Mouse (Mus musculus): ENCODE results near the gene Olfm2. TPM values are rescaled to one million over a fixed set of nuclear protein-coding genes. Genes with fewer than 3 reads are reported as not detected.

Olfm2 gene
- polyA plus RNA-seq, 1 experiment from 2014 or later, result 3.8 TPM

DNA sequence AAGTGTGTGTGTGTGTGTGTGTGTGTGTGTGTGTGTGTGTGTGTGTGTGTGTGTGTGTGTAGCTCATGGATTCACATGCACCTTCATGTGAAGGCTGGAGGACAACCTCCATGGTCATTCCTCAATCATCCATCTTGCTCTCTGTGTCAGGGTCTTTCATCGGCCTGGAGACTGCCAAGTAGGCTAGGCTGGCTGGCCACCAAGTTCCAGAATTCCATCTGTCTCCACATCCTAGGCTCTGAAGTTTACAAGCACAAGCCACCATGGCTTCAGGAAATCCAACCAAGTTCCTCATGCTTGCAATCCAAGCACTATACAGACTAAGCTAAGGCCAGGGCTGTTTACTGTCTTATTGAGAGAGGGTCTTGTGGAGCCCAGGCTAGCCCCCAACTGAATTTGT lies 16.9 kb upstream of the Olfm2 start:
- H3K27ac ChIP-seq (replicated peaks; ENCODE audit: low read depth, low read length), result no peak overlapping the region
- no peaks in the 10 kb centered on the region for H3K27me3 ChIP-seq (ENCODE audit: control insufficient read depth, insufficient read depth, low read length)
- no peak overlapping the region for H3K9ac ChIP-seq (ENCODE audit: low read length)
- ATAC-seq (ENCODE audit: insufficient number of reproducible peaks, low FRiP score, low TSS enrichment, low read depth) (no peak), DNase-seq (ENCODE audit: low spot score) (no peak)
- no peaks in the 10 kb centered on the region for H3K4me1 ChIP-seq (ENCODE audit: control insufficient read depth, insufficient read depth, low read length)
- no peak overlapping the region for H3K4me3 ChIP-seq (ENCODE audit: low read depth, low read length)
- 100% methylated on average over 1 of the region's 1 CpGs for WGBS
- no peaks in the 10 kb centered on the region for H3K9me3 ChIP-seq (ENCODE audit: control insufficient read depth, low read length)
- no peak overlapping the region for H3K4me2 ChIP-seq (ENCODE audit: low read depth, severe bottlenecking)
- H3K36me3 ChIP-seq (ENCODE audit: control insufficient read depth, insufficient read depth, low read length), result no peaks in the 10 kb centered on the region

GRCm38 (mm10) chr9:20762197-20762961 lies 16.2 kb upstream of the Olfm2 start:
- no peaks in the 10 kb centered on the region for H3K4me1 ChIP-seq (ENCODE audit: control insufficient read depth, insufficient read depth, low read length)
- WGBS, result 42% methylated on average over 7 of the region's 7 CpGs
- no peaks in the 10 kb centered on the region for H3K9me3 ChIP-seq (ENCODE audit: control insufficient read depth, low read length)
- H3K27ac ChIP-seq (replicated peaks; ENCODE audit: low read depth, low read length), result no peak overlapping the region
- H3K4me3 ChIP-seq (ENCODE audit: low read depth, low read length), result no peak overlapping the region
- no peak for DNase-seq (ENCODE audit: low spot score)
- ATAC-seq (ENCODE audit: insufficient number of reproducible peaks, low FRiP score, low TSS enrichment, low read depth), result no peak
- H3K27me3 ChIP-seq (ENCODE audit: control insufficient read depth, insufficient read depth, low read length), result no peaks in the 10 kb centered on the region
- no peak overlapping the region for H3K9ac ChIP-seq (ENCODE audit: low read length)
- H3K4me2 ChIP-seq (ENCODE audit: low read depth, severe bottlenecking), result no peak overlapping the region
- H3K36me3 ChIP-seq (ENCODE audit: control insufficient read depth, insufficient read depth, low read length), result no peaks in the 10 kb centered on the region

DNA sequence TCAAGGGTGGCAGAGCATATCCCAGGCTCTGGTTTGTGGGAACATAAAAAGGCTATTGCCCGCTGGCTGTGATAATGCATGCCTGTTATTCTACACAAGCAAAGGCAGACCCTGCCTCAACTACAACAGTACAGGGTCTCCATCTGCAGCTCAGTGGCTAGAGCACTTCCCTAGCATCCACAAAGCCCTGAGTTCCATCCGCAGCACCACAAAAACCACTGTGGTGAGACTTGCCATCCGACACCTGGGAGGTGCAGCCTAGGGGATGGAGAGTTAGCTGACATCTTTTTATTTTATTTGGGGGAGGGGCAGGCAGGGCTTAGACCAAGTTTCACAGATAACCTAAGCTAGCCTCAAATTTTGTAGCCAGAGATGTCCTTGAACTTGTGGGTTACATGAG lies 15.2 kb upstream of the Olfm2 start:
- no peak for DNase-seq (ENCODE audit: low spot score)
- Histone ChIP-seq H3K36me3 (ENCODE audit: control insufficient read depth, insufficient read depth, low read length) (no peaks in the 10 kb centered on the region), H3K27me3 (ENCODE audit: control insufficient read depth, insufficient read depth, low read length) (no peaks in the 10 kb centered on the region), H3K9me3 (ENCODE audit: control insufficient read depth, low read length) (no peaks in the 10 kb centered on the region), H3K4me3 (ENCODE audit: low read depth, low read length) (no peak overlapping the region), H3K4me1 (ENCODE audit: control insufficient read depth, insufficient read depth, low read length) (no peaks in the 10 kb centered on the region), H3K27ac (replicated peaks; ENCODE audit: low read depth, low read length) (no peak overlapping the region), H3K4me2 (ENCODE audit: low read depth, severe bottlenecking) (no peak overlapping the region), H3K9ac (ENCODE audit: low read length) (no peak overlapping the region)
- WGBS, result 67% methylated on average over 3 of the region's 3 CpGs
- no peak for ATAC-seq (ENCODE audit: insufficient number of reproducible peaks, low FRiP score, low TSS enrichment, low read depth)

DNA sequence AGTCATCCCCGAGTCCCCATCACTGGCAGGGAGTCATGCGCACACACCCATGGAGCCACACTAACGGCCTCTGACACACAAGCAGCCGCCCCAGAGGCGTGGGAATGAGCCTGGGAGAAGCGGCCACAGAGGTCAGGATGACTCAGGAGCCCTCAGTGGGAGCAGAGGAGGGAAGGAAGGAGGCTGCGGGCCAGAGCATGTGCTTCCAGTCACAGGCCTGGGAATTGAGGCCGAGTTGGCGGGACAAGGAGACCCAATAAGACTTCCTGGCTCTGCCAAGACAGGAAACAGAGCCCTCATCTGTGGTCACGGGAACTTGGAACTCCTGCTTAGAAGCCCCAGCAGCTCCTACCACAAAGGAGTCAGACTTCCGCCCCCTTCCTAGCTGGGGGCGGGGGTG lies 14.7 kb upstream of the Olfm2 start:
- H3K27me3 ChIP-seq (ENCODE audit: control insufficient read depth, insufficient read depth, low read length), result no peaks in the 10 kb centered on the region
- no peaks in the 10 kb centered on the region for H3K36me3 ChIP-seq (ENCODE audit: control insufficient read depth, insufficient read depth, low read length)
- DNase-seq (ENCODE audit: low spot score), result no peak
- no peak overlapping the region for H3K27ac ChIP-seq (replicated peaks; ENCODE audit: low read depth, low read length)
- no peaks in the 10 kb centered on the region for H3K4me1 ChIP-seq (ENCODE audit: control insufficient read depth, insufficient read depth, low read length)
- no peak overlapping the region for H3K4me3 ChIP-seq (ENCODE audit: low read depth, low read length)
- 67% methylated on average over 12 of the region's 12 CpGs for WGBS
- H3K4me2 ChIP-seq (ENCODE audit: low read depth, severe bottlenecking), result no peak overlapping the region
- H3K9ac ChIP-seq (ENCODE audit: low read length), result no peak overlapping the region
- ATAC-seq (ENCODE audit: insufficient number of reproducible peaks, low FRiP score, low TSS enrichment, low read depth), result no peak
- no peaks in the 10 kb centered on the region for H3K9me3 ChIP-seq (ENCODE audit: control insufficient read depth, low read length)

GRCm38 (mm10) chr9:20758896-20759295 lies 12.7 kb upstream of the Olfm2 start:
- Histone ChIP-seq H3K4me2 (ENCODE audit: low read depth, severe bottlenecking) (no peak overlapping the region), H3K9ac (ENCODE audit: low read length) (no peak overlapping the region), H3K27me3 (ENCODE audit: control insufficient read depth, insufficient read depth, low read length) (no peaks in the 10 kb centered on the region), H3K4me3 (ENCODE audit: low read depth, low read length) (no peak overlapping the region), H3K9me3 (ENCODE audit: control insufficient read depth, low read length) (no peaks in the 10 kb centered on the region), H3K27ac (replicated peaks; ENCODE audit: low read depth, low read length) (no peak overlapping the region), H3K36me3 (ENCODE audit: control insufficient read depth, insufficient read depth, low read length) (no peaks in the 10 kb centered on the region), H3K4me1 (ENCODE audit: control insufficient read depth, insufficient read depth, low read length) (no peaks in the 10 kb centered on the region)
- no peak for DNase-seq (ENCODE audit: low spot score)
- no peak for ATAC-seq (ENCODE audit: insufficient number of reproducible peaks, low FRiP score, low TSS enrichment, low read depth)
- WGBS, result 85% methylated on average over 6 of the region's 6 CpGs

GRCm38 (mm10) chr9:20758243-20758642 lies 12.1 kb upstream of the Olfm2 start:
- ATAC-seq (ENCODE audit: insufficient number of reproducible peaks, low FRiP score, low TSS enrichment, low read depth), result no peak
- H3K9me3 ChIP-seq (ENCODE audit: control insufficient read depth, low read length), result no peaks in the 10 kb centered on the region
- H3K4me2 ChIP-seq (ENCODE audit: low read depth, severe bottlenecking), result no peak overlapping the region
- no peak for DNase-seq (ENCODE audit: low spot score)
- 82% methylated on average over 2 of the region's 2 CpGs for WGBS
- H3K36me3 ChIP-seq (ENCODE audit: control insufficient read depth, insufficient read depth, low read length), result no peaks in the 10 kb centered on the region
- no peaks in the 10 kb centered on the region for H3K4me1 ChIP-seq (ENCODE audit: control insufficient read depth, insufficient read depth, low read length)
- no peak overlapping the region for H3K27ac ChIP-seq (replicated peaks; ENCODE audit: low read depth, low read length)
- H3K27me3 ChIP-seq (ENCODE audit: control insufficient read depth, insufficient read depth, low read length), result no peaks in the 10 kb centered on the region
- H3K9ac ChIP-seq (ENCODE audit: low read length), result no peak overlapping the region
- H3K4me3 ChIP-seq (ENCODE audit: low read depth, low read length), result no peak overlapping the region

DNA sequence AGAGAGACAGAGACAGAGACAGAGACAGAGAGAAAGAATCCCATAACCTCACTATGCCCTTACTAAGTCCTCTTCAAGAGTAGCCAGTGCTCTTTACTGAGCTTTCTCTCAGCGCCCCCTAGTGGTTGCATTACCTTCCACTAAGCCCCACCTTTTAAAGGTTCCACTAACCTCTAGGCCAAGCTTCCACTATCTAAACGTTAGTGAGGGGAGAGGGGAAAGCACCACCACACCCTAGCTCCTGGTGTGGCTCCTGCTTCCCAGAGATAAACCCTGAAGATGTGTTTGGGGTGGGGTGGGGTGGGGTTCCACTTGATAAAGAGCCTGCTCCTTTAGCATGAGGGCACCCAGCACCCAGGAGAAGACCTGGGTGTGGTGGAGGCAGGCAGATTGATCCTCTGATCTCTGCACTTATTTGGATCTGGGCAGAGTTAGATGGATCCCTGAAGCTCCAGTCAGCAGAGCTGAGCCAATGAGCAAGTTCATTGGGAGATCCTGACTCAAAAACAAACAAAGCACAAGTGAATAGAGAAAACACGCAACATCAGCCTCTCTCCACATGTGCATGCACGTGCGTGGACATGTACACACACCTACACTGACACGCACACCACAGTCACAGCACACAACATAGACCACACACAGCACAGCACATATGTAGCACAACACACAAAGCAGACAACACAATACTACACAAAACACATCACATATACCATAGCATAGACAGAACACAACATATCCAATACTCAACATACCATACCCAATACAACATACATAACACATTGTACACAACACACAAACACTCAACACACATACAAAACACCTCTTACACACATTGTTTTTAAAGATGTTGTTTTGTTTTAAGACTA lies 11.2 kb upstream of the Olfm2 start:
- Histone ChIP-seq H3K27ac (replicated peaks; ENCODE audit: low read depth, low read length) (no peak overlapping the region), H3K27me3 (ENCODE audit: control insufficient read depth, insufficient read depth, low read length) (no peaks in the 10 kb centered on the region), H3K4me1 (ENCODE audit: control insufficient read depth, insufficient read depth, low read length) (no peaks in the 10 kb centered on the region), H3K4me3 (ENCODE audit: low read depth, low read length) (no peak overlapping the region), H3K36me3 (ENCODE audit: control insufficient read depth, insufficient read depth, low read length) (no peaks in the 10 kb centered on the region), H3K4me2 (ENCODE audit: low read depth, severe bottlenecking) (no peak overlapping the region), H3K9ac (ENCODE audit: low read length) (no peak overlapping the region), H3K9me3 (ENCODE audit: control insufficient read depth, low read length) (no peaks in the 10 kb centered on the region)
- ATAC-seq (ENCODE audit: insufficient number of reproducible peaks, low FRiP score, low TSS enrichment, low read depth) (no peak), DNase-seq (ENCODE audit: low spot score) (peak; percentile 78)
- WGBS, result 62% methylated on average over 6 of the region's 6 CpGs

- Histone ChIP-seq H3K27me3 (ENCODE audit: control insufficient read depth, insufficient read depth, low read length) (no peaks in the 10 kb centered on the region), H3K36me3 (ENCODE audit: control insufficient read depth, insufficient read depth, low read length) (no peaks in the 10 kb centered on the region), H3K9me3 (ENCODE audit: control insufficient read depth, low read length) (no peaks in the 10 kb centered on the region), H3K4me3 (ENCODE audit: low read depth, low read length) (no peak overlapping the region), H3K9ac (ENCODE audit: low read length) (no peak overlapping the region), H3K4me2 (ENCODE audit: low read depth, severe bottlenecking) (no peak overlapping the region), H3K4me1 (ENCODE audit: control insufficient read depth, insufficient read depth, low read length) (no peaks in the 10 kb centered on the region), H3K27ac (replicated peaks; ENCODE audit: low read depth, low read length) (no peak overlapping the region)
- no peak for DNase-seq (ENCODE audit: low spot score)
- WGBS, result 88% methylated on average over 4 of the region's 4 CpGs
- ATAC-seq (ENCODE audit: insufficient number of reproducible peaks, low FRiP score, low TSS enrichment, low read depth), result no peak
These were observed 10.0 kb upstream of the Olfm2 start for GRCm38 (mm10) chr9:20756081-20756700.

Measured in limb, embryonic 11.5 days (tissue).